Mouse (Mus musculus) erythroblast, embryonic 14.5 days (primary cell): ENCODE data around the gene Chgb. TPM values are rescaled to one million over a fixed set of nuclear protein-coding genes. Genes with fewer than 3 reads are reported as not detected.

Experiments
- H3K27me3 ChIP-seq: 2 replicates; pipeline ENCODE4 v1.6.1; 2012; ENCODE audit warnings: inconsistent platforms; ENCODE audit not compliant: control insufficient read depth
- H3K36me3 ChIP-seq: 2 replicates; pipeline ENCODE4 v1.6.1; 2012; ENCODE audit warnings: mild to moderate bottlenecking, inconsistent platforms; ENCODE audit not compliant: control insufficient read depth
- H3K4me1 ChIP-seq: 2 replicates; pipeline ENCODE4 v1.6.1; 2012; ENCODE audit warnings: inconsistent platforms; ENCODE audit not compliant: control insufficient read depth
- H3K4me3 ChIP-seq: replicated peaks from 2 replicates; pipeline ENCODE3; 2012; ENCODE audit warnings: moderate library complexity, mild to moderate bottlenecking, inconsistent platforms
- H3K9me3 ChIP-seq: 2 replicates; pipeline ENCODE4 v1.6.1; 2012; ENCODE audit warnings: low read length, inconsistent platforms, mixed read lengths; ENCODE audit not compliant: control insufficient read depth
- GATA1 ChIP-seq: IDR thresholded peaks from 2 replicates; pipeline ENCODE4 v1.6.1; 2012; ENCODE audit warnings: low read length, inconsistent platforms, mixed read lengths
- TAL1 ChIP-seq: IDR thresholded peaks from 3 replicates; pipeline ENCODE4 v1.6.1; 2012; ENCODE audit warnings: low read length, inconsistent platforms, mixed read lengths
- polyA plus RNA-seq: library from polyadenylated mRNA; stranded (reverse); fragments of >175 nt; gene quantifications from 2 replicates; pipeline ENCODE4 v1.2.3, GENCODE M21; 2012

Chgb gene
- polyA plus RNA-seq = 0.01 TPM in 1 of 2 replicates, not detected in the other

- TF ChIP-seq GATA1 (no peak), TAL1 (no peak)
- Histone ChIP-seq H3K4me3 (no peak within 1 kb of the TSS), H3K9me3 (no peaks in the 10 kb centered on the region), H3K36me3 (no peaks in the 10 kb centered on the region), H3K4me1 (no peaks in the 10 kb centered on the region; the same call in 1 of the 2 replicates), H3K27me3 (peaks cover 16% of the 10 kb centered on the region)
These were observed at the start of gene Chgb for GRCm38 (mm10) chr2:132780978-132781377. TSS of gene Chgb (plus strand) at chr2:132781278.

DNA sequence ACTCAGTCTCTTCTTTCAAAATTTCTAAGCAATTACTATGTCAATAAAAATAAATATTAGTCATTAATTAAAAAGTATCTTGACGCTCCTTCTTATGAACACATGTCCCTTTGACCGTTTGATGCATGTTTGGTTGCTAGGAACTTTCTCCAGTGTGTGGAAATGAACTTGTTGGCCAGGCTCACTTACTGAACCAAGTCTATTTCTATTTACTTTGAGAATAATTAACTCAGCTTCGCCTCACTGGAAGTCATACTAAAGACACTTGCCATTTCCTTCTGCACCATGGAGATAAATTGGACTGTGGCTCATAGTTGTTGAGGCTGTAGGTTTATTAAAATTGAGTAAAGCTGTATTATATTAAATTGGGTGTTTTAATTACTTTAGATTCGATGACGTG is 48.1 kb upstream of the Chgb start:
- Histone ChIP-seq H3K27me3 (no peaks in the 10 kb centered on the region), H3K4me1 (no peaks in the 10 kb centered on the region), H3K36me3 (no peaks in the 10 kb centered on the region), H3K9me3 (peaks cover 3% of the 10 kb centered on the region; the same call in 1 of the 2 replicates), H3K4me3 (no peak overlapping the region)
- TF ChIP-seq TAL1 = no peak
- no peak for TF ChIP-seq GATA1

GRCm38 (mm10) chr2:132733603-132734573 is 47.2 kb upstream of the Chgb start:
- Histone ChIP-seq H3K4me3 (no peak overlapping the region), H3K9me3 (no peaks in the 10 kb centered on the region), H3K4me1 (no peaks in the 10 kb centered on the region), H3K27me3 (no peaks in the 10 kb centered on the region), H3K36me3 (no peaks in the 10 kb centered on the region)
- TF ChIP-seq GATA1 (no peak), TAL1 (no peak)

GRCm38 (mm10) chr2:132738816-132739432 is 42.2 kb upstream of the Chgb start:
- Histone ChIP-seq H3K36me3 (no peaks in the 10 kb centered on the region), H3K4me3 (no peak overlapping the region), H3K9me3 (no peaks in the 10 kb centered on the region), H3K4me1 (no peaks in the 10 kb centered on the region), H3K27me3 (no peaks in the 10 kb centered on the region)
- TF ChIP-seq GATA1 (no peak), TAL1 (no peak)

- Histone ChIP-seq H3K9me3 (no peaks in the 10 kb centered on the region), H3K4me3 (no peak overlapping the region), H3K4me1 (no peaks in the 10 kb centered on the region), H3K27me3 (no peaks in the 10 kb centered on the region), H3K36me3 (no peaks in the 10 kb centered on the region)
- TF ChIP-seq GATA1 (no peak), TAL1 (no peak)
These were observed 39.2 kb upstream of the Chgb start for GRCm38 (mm10) chr2:132741862-132742347.

GRCm38 (mm10) chr2:132744866-132745265 is 36.2 kb upstream of the Chgb start:
- H3K27me3 ChIP-seq = no peaks in the 10 kb centered on the region
- H3K36me3 ChIP-seq = no peaks in the 10 kb centered on the region
- H3K4me1 ChIP-seq = no peaks in the 10 kb centered on the region
- no peaks in the 10 kb centered on the region for H3K9me3 ChIP-seq
- H3K4me3 ChIP-seq = no peak overlapping the region
- TF ChIP-seq GATA1 (no peak), TAL1 (no peak)

DNA sequence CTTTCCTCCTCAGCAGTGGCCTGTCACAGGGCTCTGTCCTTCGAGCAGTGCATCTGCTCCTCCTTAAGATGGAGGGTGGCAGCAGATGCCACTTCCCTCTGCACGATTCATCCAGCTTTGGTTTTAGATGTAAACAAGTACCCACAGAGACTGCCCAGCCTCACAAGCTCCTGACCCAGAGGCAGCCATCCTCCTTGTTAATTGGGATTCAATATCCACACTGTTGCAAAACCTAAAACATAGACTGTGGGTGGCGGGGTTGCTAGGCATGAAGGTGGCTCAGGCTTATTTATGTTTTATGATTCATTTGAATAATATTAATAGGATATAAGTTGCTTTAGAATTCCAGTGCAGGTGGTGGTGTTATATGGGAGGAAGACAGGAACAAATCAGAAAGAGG is 35.0 kb upstream of the Chgb start:
- Histone ChIP-seq H3K9me3 (no peaks in the 10 kb centered on the region), H3K4me3 (no peak overlapping the region), H3K27me3 (no peaks in the 10 kb centered on the region), H3K36me3 (no peaks in the 10 kb centered on the region), H3K4me1 (no peaks in the 10 kb centered on the region)
- TF ChIP-seq GATA1 (no peak), TAL1 (no peak)

DNA sequence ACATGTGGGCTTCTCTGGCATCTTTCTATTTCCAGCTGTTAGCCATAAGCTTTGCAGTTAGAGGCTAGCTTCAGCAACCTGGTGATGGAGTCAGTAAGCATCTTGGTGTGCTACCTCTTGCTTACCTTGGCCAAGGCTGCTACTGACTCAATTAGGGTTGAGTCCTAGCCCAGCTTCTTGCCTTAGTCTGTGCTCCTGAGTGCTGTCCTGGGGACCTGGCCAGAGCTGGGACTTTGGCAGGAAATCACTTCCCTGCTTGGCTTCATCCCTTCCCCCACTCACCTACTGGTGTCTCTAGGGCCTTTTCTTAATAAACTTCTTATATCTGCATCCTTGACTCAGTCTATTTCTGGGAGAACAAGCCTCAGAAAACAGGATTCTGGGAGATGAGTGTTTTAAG is 30.4 kb upstream of the Chgb start:
- H3K9me3 ChIP-seq = no peaks in the 10 kb centered on the region
- no peaks in the 10 kb centered on the region for H3K27me3 ChIP-seq
- no peak overlapping the region for H3K4me3 ChIP-seq
- TF ChIP-seq TAL1 = no peak
- no peak for TF ChIP-seq GATA1
- no peaks in the 10 kb centered on the region for H3K36me3 ChIP-seq
- H3K4me1 ChIP-seq = no peaks in the 10 kb centered on the region

GRCm38 (mm10) chr2:132751141-132752066 is 29.7 kb upstream of the Chgb start:
- Histone ChIP-seq H3K36me3 (no peaks in the 10 kb centered on the region), H3K9me3 (no peaks in the 10 kb centered on the region), H3K4me3 (no peak overlapping the region), H3K27me3 (no peaks in the 10 kb centered on the region), H3K4me1 (no peaks in the 10 kb centered on the region)
- TF ChIP-seq TAL1 = no peak
